Mouse (Mus musculus) embryonic facial prominence, embryonic 14.5 days (tissue): ENCODE data around the gene Gabpb2. TPM values are rescaled to one million over a fixed set of nuclear protein-coding genes. Genes with fewer than 3 reads are reported as not detected.
"Not testable (repeated sequence)": the region's sequence is repeated elsewhere in the genome, so short reads cannot be mapped to it uniquely, and the experiment has no call there.

Experiments used
- ATAC-seq: fragments of 200-750 bp; cut with Nextera tagmentation; 2 replicates; pipeline ENCODE4 v1.8.0; 2017; ENCODE audit warnings: low read depth, moderate number of reproducible peaks, moderate TSS enrichment
- DNase-seq: peaks from one replicate; pipeline ENCODE4 v3.0.0-alpha.2; 2015; ENCODE audit warnings: low spot score
- H3K27ac ChIP-seq: fragments of 300-500 bp; sonication (generic); replicated peaks from 2 replicates; pipeline ENCODE4 v1.5.1; 2014; ENCODE audit warnings: low read depth, mild to moderate bottlenecking, low read length, moderate library complexity
- H3K27me3 ChIP-seq: fragments of 300-500 bp; sonication (generic); replicated peaks from 2 replicates; pipeline ENCODE4 v1.6.1; 2014; ENCODE audit warnings: low read length; ENCODE audit not compliant: control insufficient read depth, insufficient read depth
- H3K36me3 ChIP-seq: fragments of 300-500 bp; sonication (generic); 2 replicates; pipeline ENCODE4 v1.6.1; 2014; ENCODE audit warnings: low read length, mixed read lengths; ENCODE audit not compliant: control insufficient read depth, insufficient read depth
- H3K4me1 ChIP-seq: fragments of 300-500 bp; sonication (generic); 2 replicates; pipeline ENCODE4 v1.6.1; 2014; ENCODE audit warnings: antibody characterized with exemption, low read length; ENCODE audit not compliant: control insufficient read depth, insufficient read depth
- H3K4me2 ChIP-seq: fragments of 300-500 bp; sonication (generic); 2 replicates; pipeline ENCODE4 v1.6.1; 2014; ENCODE audit warnings: low read depth, mild to moderate bottlenecking, low read length, moderate library complexity, mixed read lengths
- H3K4me3 ChIP-seq: fragments of 300-500 bp; sonication (generic); 2 replicates; pipeline ENCODE4 v1.5.1; 2014; ENCODE audit warnings: low read depth, mild to moderate bottlenecking, low read length
- H3K9ac ChIP-seq: fragments of 300-500 bp; sonication (generic); 2 replicates; pipeline ENCODE4 v1.6.1; 2014; ENCODE audit warnings: low read depth, mild to moderate bottlenecking, low read length, moderate library complexity, mixed read lengths
- H3K9me3 ChIP-seq: fragments of 300-500 bp; sonication (generic); 2 replicates; pipeline ENCODE4 v1.6.1; 2016; ENCODE audit warnings: low read length; ENCODE audit not compliant: control insufficient read depth
- WGBS: fragments of 180-500 bp; shearing (Covaris S2); extraction: QIAGEN DNeasy Blood & Tissue Kit; methylation state at CpG from one replicate; pipeline ENCODE4 v1.1.7; 2014; 5-methylcytosine and 5-hydroxymethylcytosine counted together
- polyA plus RNA-seq: library from polyadenylated mRNA; unstranded; fragments of >200 nt; fragmentation: Nextera tagmentation; extraction: Ambion mirVana; gene quantifications from 2 replicates; pipeline ENCODE4 v1.2.1, GENCODE M21; 2014

Gene Gabpb2
- polyA plus RNA-seq, 1 experiment from 2014 or later = 7.8 TPM

GRCm38 (mm10) chr3:95141474-95141873 lies 76.2 kb downstream of the Gabpb2 start:
- Histone ChIP-seq H3K27me3 (no peaks in the 10 kb centered on the region), H3K9ac (no peak overlapping the region), H3K36me3 (peaks cover 18% of the 10 kb centered on the region; the same call in 1 of the 2 replicates), H3K4me2 (no peak overlapping the region), H3K4me3 (no peak overlapping the region), H3K27ac (no peak overlapping the region), H3K4me1 (no peaks in the 10 kb centered on the region), H3K9me3 (no peaks in the 10 kb centered on the region)
- no peak for DNase-seq
- ATAC-seq = no peak
- 90% methylated on average over 9 of the region's 9 CpGs for WGBS

GRCm38 (mm10) chr3:95140795-95141194 lies 76.9 kb downstream of the Gabpb2 start:
- DNase-seq (no peak), ATAC-seq (no peak)
- H3K9ac ChIP-seq = no peak overlapping the region
- H3K36me3 ChIP-seq = peaks cover 18% of the 10 kb centered on the region; the same call in 1 of the 2 replicates
- H3K4me1 ChIP-seq = 0 out of 2 replicates have a peak, but pooled peaks cover 3% of the 10 kb centered on the region
- no peaks in the 10 kb centered on the region for H3K9me3 ChIP-seq
- H3K4me3 ChIP-seq = no peak overlapping the region
- H3K4me2 ChIP-seq = no peak overlapping the region
- no peak overlapping the region for H3K27ac ChIP-seq
- WGBS = 92% methylated on average over 6 of the region's 6 CpGs
- H3K27me3 ChIP-seq = no peaks in the 10 kb centered on the region

- ATAC-seq = no peak
- Histone ChIP-seq H3K9ac (no peak overlapping the region), H3K4me3 (no peak overlapping the region), H3K27ac (no peak overlapping the region), H3K36me3 (peaks cover 18% of the 10 kb centered on the region; the same call in 1 of the 2 replicates), H3K9me3 (no peaks in the 10 kb centered on the region), H3K4me2 (no peak overlapping the region), H3K27me3 (no peaks in the 10 kb centered on the region), H3K4me1 (peaks cover 6% of the 10 kb centered on the region)
- WGBS = 73% methylated on average over 18 of the region's 18 CpGs
- DNase-seq = no peak
Observed at GRCm38 (mm10) chr3:95140289-95140595, 77.5 kb downstream of the Gabpb2 start.

GRCm38 (mm10) chr3:95139586-95140288 lies 78.0 kb downstream of the Gabpb2 start:
- H3K4me3 ChIP-seq = no peak overlapping the region
- ATAC-seq (no peak), DNase-seq (no peak)
- no peaks in the 10 kb centered on the region for H3K27me3 ChIP-seq
- H3K4me1 ChIP-seq = peaks cover 11% of the 10 kb centered on the region
- H3K9me3 ChIP-seq = no peaks in the 10 kb centered on the region
- peaks cover 18% of the 10 kb centered on the region; the same call in 1 of the 2 replicates for H3K36me3 ChIP-seq
- no peak overlapping the region for H3K27ac ChIP-seq
- H3K4me2 ChIP-seq = no peak overlapping the region
- 71% methylated on average over 22 of the region's 25 CpGs for WGBS
- no peak overlapping the region for H3K9ac ChIP-seq

- H3K4me3 ChIP-seq = no peak overlapping the region
- no peak overlapping the region; the same call in 1 of the 2 replicates for H3K9ac ChIP-seq
- H3K4me1 ChIP-seq = peaks cover 11% of the 10 kb centered on the region
- no peak overlapping the region for H3K27ac ChIP-seq
- DNase-seq = no peak
- H3K36me3 ChIP-seq = peaks cover 18% of the 10 kb centered on the region; the same call in 1 of the 2 replicates
- no peaks in the 10 kb centered on the region for H3K27me3 ChIP-seq
- no peak for ATAC-seq
- H3K4me2 ChIP-seq = no peak overlapping the region
- H3K9me3 ChIP-seq = no peaks in the 10 kb centered on the region
- WGBS = 94% methylated on average over 3 of the region's 3 CpGs
Observed at GRCm38 (mm10) chr3:95136336-95136735, 81.4 kb downstream of the Gabpb2 start.

GRCm38 (mm10) chr3:95135433-95136052 lies 82.2 kb downstream of the Gabpb2 start:
- ATAC-seq = no peak
- Histone ChIP-seq H3K36me3 (peaks cover 16% of the 10 kb centered on the region; the same call in 1 of the 2 replicates), H3K4me3 (peak overlapping the region; percentile 37), H3K4me2 (peak overlapping the region; percentile 61), H3K27me3 (no peaks in the 10 kb centered on the region), H3K27ac (no peak overlapping the region), H3K9ac (peak overlapping the region; percentile 53; the same call in 1 of the 2 replicates), H3K4me1 (peaks cover 11% of the 10 kb centered on the region), H3K9me3 (no peaks in the 10 kb centered on the region)
- 82% methylated on average over 7 of the region's 7 CpGs for WGBS
- DNase-seq = no peak

- Histone ChIP-seq H3K4me1 (peaks cover 11% of the 10 kb centered on the region), H3K4me3 (peak overlapping the region; percentile 37), H3K4me2 (peak overlapping the region; percentile 61), H3K9me3 (no peaks in the 10 kb centered on the region), H3K36me3 (peaks cover 15% of the 10 kb centered on the region; the same call in 1 of the 2 replicates), H3K27ac (no peak overlapping the region), H3K27me3 (no peaks in the 10 kb centered on the region), H3K9ac (peak overlapping the region; percentile 53; the same call in 1 of the 2 replicates)
- 27% methylated on average over 6 of the region's 6 CpGs for WGBS
- no peak for ATAC-seq
- peak; percentile 31 for DNase-seq
Observed at GRCm38 (mm10) chr3:95135023-95135422, 82.7 kb downstream of the Gabpb2 start.

GRCm38 (mm10) chr3:95134133-95134532 lies 83.6 kb downstream of the Gabpb2 start:
- DNase-seq, H3K4me2 ChIP-seq, H3K9ac ChIP-seq, H3K27ac ChIP-seq, H3K27me3 ChIP-seq, H3K9me3 ChIP-seq: not testable (repeated sequence)
- WGBS = no CpG with 5 or more reads among the region's 12 CpGs
- H3K4me3 ChIP-seq = peak overlapping the region; percentile 56
- peak; percentile 48 for ATAC-seq
- H3K4me1 ChIP-seq = peaks cover 11% of the 10 kb centered on the region
- H3K36me3 ChIP-seq = peaks cover 13% of the 10 kb centered on the region; the same call in 1 of the 2 replicates
